Mouse (Mus musculus) kidney, embryonic 15.5 days (tissue): ENCODE data around the gene Rtca. TPM values are rescaled to one million over a fixed set of nuclear protein-coding genes. Genes with fewer than 3 reads are reported as not detected.

Source experiments
- ATAC-seq: fragments of 200-750 bp; cut with Nextera tagmentation; replicated peaks from 2 replicates; pipeline ENCODE4 v1.8.0; 2017; ENCODE audit warnings: moderate TSS enrichment; ENCODE audit not compliant: low FRiP score
- H3K27ac ChIP-seq: fragments of 300-500 bp; sonication (generic); 2 replicates; pipeline ENCODE4 v1.5.1; 2015; ENCODE audit warnings: mild to moderate bottlenecking, inconsistent platforms
- H3K27me3 ChIP-seq: fragments of 300-500 bp; sonication (generic); 2 replicates; pipeline ENCODE4 v1.6.1; 2015; ENCODE audit warnings: inconsistent platforms
- H3K36me3 ChIP-seq: fragments of 300-500 bp; sonication (generic); 2 replicates; pipeline ENCODE4 v1.6.1; 2015; ENCODE audit warnings: inconsistent platforms
- H3K4me1 ChIP-seq: fragments of 300-500 bp; sonication (generic); 2 replicates; pipeline ENCODE4 v1.6.1; 2015; ENCODE audit warnings: inconsistent platforms
- H3K4me2 ChIP-seq: fragments of 300-500 bp; sonication (generic); 2 replicates; pipeline ENCODE4 v1.6.1; 2015; ENCODE audit warnings: moderate library complexity, mild to moderate bottlenecking, inconsistent platforms
- H3K4me3 ChIP-seq: fragments of 300-500 bp; sonication (generic); replicated peaks from 2 replicates; pipeline ENCODE4 v1.5.1; 2015; ENCODE audit warnings: mild to moderate bottlenecking, inconsistent platforms
- H3K9ac ChIP-seq: fragments of 300-500 bp; sonication (generic); 2 replicates; pipeline ENCODE4 v1.6.1; 2015; ENCODE audit warnings: mild to moderate bottlenecking, inconsistent platforms
- H3K9me3 ChIP-seq: fragments of 300-500 bp; sonication (generic); replicated peaks from 2 replicates; pipeline ENCODE4 v1.6.1; 2016; ENCODE audit warnings: inconsistent platforms
- WGBS: fragments of 180-500 bp; shearing (Covaris S2); methylation state at CpG from one replicate; pipeline ENCODE4 v1.1.7; 2015; ENCODE audit warnings: mixed read lengths; 5-methylcytosine and 5-hydroxymethylcytosine counted together
- polyA plus RNA-seq: library from polyadenylated mRNA; unstranded; fragments of >200 nt; fragmentation: Nextera tagmentation; extraction: Ambion mirVana; gene quantifications from 2 replicates; pipeline ENCODE4 v1.2.1, GENCODE M21; 2015

Gene Rtca
- polyA plus RNA-seq, 1 experiment from 2014 or later: 80.7 TPM

DNA sequence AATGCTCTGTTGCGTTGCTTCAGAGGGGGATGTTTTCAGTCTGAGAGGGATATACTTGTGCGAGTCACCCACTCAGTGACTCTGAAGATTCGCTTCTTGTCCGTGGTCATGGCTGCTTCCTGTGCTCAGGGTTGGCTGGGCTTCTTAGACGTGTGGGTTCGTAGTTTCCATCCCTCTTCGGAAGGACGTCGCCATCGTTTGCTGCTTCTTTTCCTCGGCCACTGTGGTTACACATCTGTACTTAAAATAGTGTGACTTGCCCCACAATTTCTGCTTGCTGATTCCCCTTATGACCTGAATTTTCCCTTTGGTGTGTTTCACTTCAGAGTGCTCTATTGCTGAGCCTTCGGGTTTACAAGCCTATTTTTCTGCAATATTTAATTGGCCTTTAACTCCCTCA lies 42.3 kb downstream of the Rtca start:
- Histone ChIP-seq H3K4me3 (no peak overlapping the region), H3K27ac (no peak overlapping the region), H3K4me1 (no peaks in the 10 kb centered on the region), H3K9me3 (no peaks in the 10 kb centered on the region), H3K9ac (no peak overlapping the region), H3K4me2 (no peak overlapping the region), H3K27me3 (no peaks in the 10 kb centered on the region), H3K36me3 (no peaks in the 10 kb centered on the region)
- WGBS: 88% methylated on average over 12 of the region's 12 CpGs
- ATAC-seq: no peak

DNA sequence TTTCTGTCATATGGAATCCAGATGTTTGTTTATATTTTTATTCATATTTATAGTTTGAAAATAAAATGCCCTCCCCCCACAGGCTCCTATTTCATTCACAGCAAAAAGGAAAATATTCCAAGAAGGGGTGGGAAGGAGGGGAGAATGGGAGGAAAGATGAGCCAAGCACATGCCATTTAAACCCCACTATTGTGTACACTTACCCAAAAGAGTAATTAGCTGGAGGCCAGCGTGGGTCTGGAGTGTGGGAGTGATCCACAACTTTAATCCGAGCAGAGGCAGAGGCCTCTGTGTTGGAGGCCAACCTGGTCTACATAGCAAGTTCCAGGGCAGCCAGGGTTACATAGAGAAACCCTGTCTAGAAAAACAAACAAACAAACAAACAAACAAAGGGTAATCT lies 43.7 kb downstream of the Rtca start:
- ATAC-seq: no peak
- H3K9ac ChIP-seq: no peak overlapping the region
- no peaks in the 10 kb centered on the region for H3K36me3 ChIP-seq
- WGBS: 27% methylated on average over 2 of the region's 2 CpGs
- no peak overlapping the region for H3K4me2 ChIP-seq
- H3K27ac ChIP-seq: no peak overlapping the region
- H3K4me1 ChIP-seq: no peaks in the 10 kb centered on the region
- H3K9me3 ChIP-seq: no peaks in the 10 kb centered on the region
- H3K27me3 ChIP-seq: no peaks in the 10 kb centered on the region
- H3K4me3 ChIP-seq: no peak overlapping the region

- ATAC-seq: no peak
- 72% methylated on average over 4 of the region's 4 CpGs for WGBS
- no peaks in the 10 kb centered on the region for H3K36me3 ChIP-seq
- no peak overlapping the region for H3K27ac ChIP-seq
- H3K9ac ChIP-seq: no peak overlapping the region
- no peak overlapping the region for H3K4me2 ChIP-seq
- H3K27me3 ChIP-seq: no peaks in the 10 kb centered on the region
- no peaks in the 10 kb centered on the region for H3K9me3 ChIP-seq
- no peaks in the 10 kb centered on the region for H3K4me1 ChIP-seq
- H3K4me3 ChIP-seq: no peak overlapping the region
Measured at GRCm38 (mm10) chr3:116461053-116461452, 47.0 kb downstream of the Rtca start.

- Histone ChIP-seq H3K27ac (no peak overlapping the region), H3K4me1 (no peaks in the 10 kb centered on the region), H3K4me3 (no peak overlapping the region), H3K4me2 (no peak overlapping the region), H3K36me3 (no peaks in the 10 kb centered on the region), H3K9me3 (no peaks in the 10 kb centered on the region), H3K9ac (no peak overlapping the region), H3K27me3 (no peaks in the 10 kb centered on the region)
- ATAC-seq: no peak
- WGBS: 74% methylated on average over 1 of the region's 1 CpGs
Measured at GRCm38 (mm10) chr3:116454529-116454928, 53.5 kb downstream of the Rtca start.

DNA sequence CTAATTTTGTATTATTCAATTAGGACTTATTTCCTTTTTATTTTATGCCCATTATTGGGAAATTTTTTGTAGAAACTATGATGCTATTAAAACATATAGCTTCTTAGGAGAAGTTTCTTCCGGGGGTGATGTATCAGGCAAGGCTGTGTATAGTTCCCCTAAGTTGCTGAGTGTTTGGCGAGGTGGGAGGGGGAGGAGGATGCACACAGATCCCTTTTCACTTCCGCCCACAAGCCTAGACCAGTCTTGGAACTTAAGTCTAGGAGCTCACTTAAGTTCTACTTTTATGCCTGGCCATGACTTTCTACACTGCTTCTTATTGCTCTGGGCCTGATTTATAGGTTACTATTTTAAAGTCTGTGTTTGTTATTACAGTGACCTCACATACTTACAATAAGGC lies 57.3 kb downstream of the Rtca start:
- Histone ChIP-seq H3K27ac (no peak overlapping the region), H3K4me1 (no peaks in the 10 kb centered on the region), H3K27me3 (no peaks in the 10 kb centered on the region), H3K36me3 (no peaks in the 10 kb centered on the region), H3K9ac (no peak overlapping the region), H3K9me3 (no peaks in the 10 kb centered on the region), H3K4me2 (no peak overlapping the region), H3K4me3 (no peak overlapping the region)
- WGBS: 69% methylated on average over 3 of the region's 3 CpGs
- ATAC-seq: no peak

- Histone ChIP-seq H3K27ac (no peak overlapping the region), H3K4me3 (no peak overlapping the region), H3K27me3 (no peaks in the 10 kb centered on the region), H3K4me2 (no peak overlapping the region), H3K9ac (no peak overlapping the region), H3K9me3 (no peaks in the 10 kb centered on the region), H3K36me3 (no peaks in the 10 kb centered on the region), H3K4me1 (no peaks in the 10 kb centered on the region)
- 88% methylated on average over 9 of the region's 9 CpGs for WGBS
- no peak for ATAC-seq
Measured at GRCm38 (mm10) chr3:116444327-116444726, 63.7 kb downstream of the Rtca start.

GRCm38 (mm10) chr3:116442788-116443187 lies 65.2 kb downstream of the Rtca start:
- Histone ChIP-seq H3K4me3 (no peak overlapping the region), H3K4me1 (no peaks in the 10 kb centered on the region), H3K9me3 (no peaks in the 10 kb centered on the region), H3K27ac (no peak overlapping the region), H3K27me3 (no peaks in the 10 kb centered on the region), H3K36me3 (no peaks in the 10 kb centered on the region), H3K9ac (no peak overlapping the region), H3K4me2 (no peak overlapping the region)
- 67% methylated on average over 1 of the region's 1 CpGs for WGBS
- no peak for ATAC-seq

DNA sequence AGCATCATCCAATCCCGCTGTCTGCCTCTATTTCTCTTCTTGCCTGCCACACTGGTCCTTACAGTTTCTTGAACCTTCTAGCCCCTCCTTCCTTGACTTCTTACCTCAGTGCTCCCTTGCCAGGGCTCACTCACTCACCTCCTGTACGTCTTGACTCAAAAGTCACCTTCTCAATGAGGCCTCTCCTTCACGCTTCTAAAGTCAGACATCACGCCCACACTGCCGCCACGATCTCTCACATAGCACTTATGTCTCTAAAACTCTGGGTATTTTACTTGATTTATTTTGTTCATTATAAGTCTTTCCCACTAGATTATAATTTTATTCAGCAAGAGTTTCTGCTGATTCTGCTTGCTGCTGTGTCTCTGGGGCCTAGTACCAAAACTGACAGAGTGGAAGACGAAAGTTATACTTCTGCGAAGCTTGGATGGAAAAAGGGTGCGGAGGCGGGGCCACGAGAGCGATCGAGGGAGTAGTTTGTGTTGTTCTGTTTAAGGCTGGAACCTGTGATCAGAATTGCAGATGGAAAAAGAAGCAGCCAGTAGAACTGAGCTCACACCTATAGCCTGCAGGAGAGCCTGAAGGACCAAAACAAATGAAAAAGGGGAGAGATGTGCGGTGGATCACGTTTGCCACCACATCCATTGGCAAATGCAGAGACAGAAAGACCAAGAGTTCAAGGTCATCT lies 66.3 kb downstream of the Rtca start:
- Histone ChIP-seq H3K27ac (no peak overlapping the region), H3K4me2 (no peak overlapping the region)
- 86% methylated on average over 15 of the region's 15 CpGs for WGBS

DNA sequence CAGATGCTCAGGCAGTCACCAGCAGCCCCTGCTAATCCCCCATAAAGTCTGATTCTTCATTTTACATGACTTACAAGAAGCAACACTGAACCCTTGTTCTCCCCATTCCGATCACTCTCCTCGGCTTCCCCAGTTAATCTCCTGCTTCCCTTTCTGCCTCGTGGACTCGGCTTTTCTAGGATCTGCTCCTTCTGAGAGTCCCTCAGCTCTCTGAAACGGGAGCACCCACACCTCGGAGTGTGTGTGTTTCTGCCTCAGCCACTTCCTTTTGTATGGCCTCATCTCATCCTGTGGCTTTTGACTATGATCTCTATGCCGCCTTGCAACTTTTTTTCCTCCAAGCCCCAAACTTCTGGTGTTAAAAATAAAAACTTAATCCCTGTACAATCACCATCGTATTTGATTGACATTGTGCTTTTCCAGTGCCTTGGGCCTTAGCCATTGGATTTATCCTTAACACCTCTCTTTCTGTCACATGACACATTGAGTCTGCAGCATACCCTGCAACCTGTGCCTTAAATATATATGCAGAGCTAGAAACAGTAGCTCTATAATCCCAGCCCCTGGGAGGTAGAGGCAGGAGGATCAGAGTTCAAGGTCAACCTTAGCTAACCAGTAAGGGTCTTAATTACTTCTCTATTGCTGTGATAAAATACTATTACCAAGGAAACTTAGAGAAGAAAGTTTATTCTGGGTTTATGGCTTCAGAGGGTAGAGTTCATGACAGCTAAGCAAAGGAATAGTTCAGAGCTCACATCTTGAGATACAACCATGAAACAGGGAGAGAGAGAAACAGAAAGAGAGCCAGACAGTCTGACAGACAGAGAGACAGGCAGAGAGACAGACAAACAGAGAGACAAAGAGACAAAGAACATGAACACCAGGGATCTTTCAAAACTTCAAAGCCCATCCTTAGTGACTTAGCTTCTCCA lies 67.7 kb downstream of the Rtca start:
- WGBS: 72% methylated on average over 8 of the region's 8 CpGs

More for the DNA sequence above, 66.3 kb downstream of the Rtca start:
- ATAC-seq: no peak
- Histone ChIP-seq H3K9ac (no peak overlapping the region), H3K36me3 (no peaks in the 10 kb centered on the region), H3K27me3 (no peaks in the 10 kb centered on the region), H3K9me3 (no peaks in the 10 kb centered on the region), H3K4me1 (no peaks in the 10 kb centered on the region), H3K4me3 (no peak overlapping the region)

More for the DNA sequence above, 67.7 kb downstream of the Rtca start:
- no peak overlapping the region for H3K9ac ChIP-seq
- no peaks in the 10 kb centered on the region for H3K9me3 ChIP-seq
- ATAC-seq: no peak
- H3K4me3 ChIP-seq: no peak overlapping the region
- no peaks in the 10 kb centered on the region for H3K4me1 ChIP-seq
- no peak overlapping the region for H3K27ac ChIP-seq
- H3K4me2 ChIP-seq: no peak overlapping the region
- no peaks in the 10 kb centered on the region for H3K36me3 ChIP-seq
- H3K27me3 ChIP-seq: no peaks in the 10 kb centered on the region

Other genes with a start within 250 kb of the Rtca start
- 13.6 and 14.7 TPM in 2 replicates for gene Cdc14a, start 84.2 kb downstream of the Rtca start, polyA plus RNA-seq
- gene Dbt, start 4.9 kb upstream of the Rtca start, polyA plus RNA-seq: 21.4 and 23.9 TPM in 2 replicates
- 0.91 and 1.0 TPM in 2 replicates for gene Lrrc39, start 54.8 kb upstream of the Rtca start, polyA plus RNA-seq
- 27.2 and 27.6 TPM in 2 replicates for gene Sass6, start 86.8 kb upstream of the Rtca start, polyA plus RNA-seq
- gene Trmt13, start 106.4 kb upstream of the Rtca start, polyA plus RNA-seq: 29.0 and 30.4 TPM in 2 replicates
- 88.9 and 96.9 TPM in 2 replicates for gene Mfsd14a, start 154.5 kb upstream of the Rtca start, polyA plus RNA-seq
- gene Gm43191, start 173.1 kb upstream of the Rtca start, polyA plus RNA-seq: not detected in 2 replicates
- gene Slc35a3, start 204.6 kb upstream of the Rtca start, polyA plus RNA-seq: 15.9 and 16.4 TPM in 2 replicates